Mouse (Mus musculus) spleen, postnatal 10 days (tissue): ENCODE measurements around the gene Ccdc157.
A peak's percentile ranks its signal among the peaks of the same experiment; 100 is the strongest.
"Not testable (repeated sequence)": the region's sequence is repeated elsewhere in the genome, so short reads cannot be mapped to it uniquely, and the experiment has no call there.

ENCODE experiments used
- DNase-seq, 2 experiments: peaks; one replicate each; pipeline ENCODE4 v3.0.0; 2021 to 2022; ENCODE audit warnings: low spot score in 2 of 2

Gene Ccdc157

DNA sequence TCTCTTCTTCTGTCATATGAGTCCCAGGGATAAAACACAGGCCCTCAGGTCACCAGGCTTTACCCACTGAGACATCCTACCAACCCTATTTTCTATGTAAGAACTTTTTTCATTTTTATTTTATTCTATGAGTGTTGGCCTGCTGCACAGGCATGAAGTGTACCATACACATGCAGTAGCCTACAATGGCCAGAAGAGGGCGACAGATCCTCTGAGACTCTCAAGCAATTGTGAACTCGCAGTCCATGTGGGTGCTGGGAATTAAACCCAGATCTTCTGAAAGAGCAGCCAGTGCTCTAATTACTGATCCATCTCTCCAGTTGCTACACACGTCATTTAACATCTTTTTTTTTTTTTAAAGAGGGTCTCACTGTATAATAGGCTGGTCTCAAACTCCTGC is 26.6 kb downstream of the Ccdc157 start:
- DNase-seq = peak in 1 of 2 experiments; percentile 52

DNA sequence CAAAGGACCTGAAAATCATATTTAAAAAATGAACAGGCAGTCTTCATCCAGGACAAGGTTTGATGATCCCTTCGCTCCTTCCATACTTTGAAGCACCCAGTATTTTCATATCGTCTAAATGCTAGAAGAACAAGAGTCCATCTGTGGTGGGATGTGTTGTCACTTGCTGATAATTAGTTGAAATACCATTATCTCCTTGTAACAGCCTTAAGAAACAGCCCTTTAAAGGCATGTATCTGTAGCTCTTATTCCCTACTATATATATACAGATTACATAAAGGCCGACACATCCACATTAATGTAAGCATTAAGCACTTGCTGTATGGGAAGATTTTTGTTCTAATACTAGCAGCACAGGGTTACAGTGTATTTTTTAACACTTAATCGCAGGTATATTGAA is 31.6 kb downstream of the Ccdc157 start:
- DNase-seq = not testable (repeated sequence)

DNA sequence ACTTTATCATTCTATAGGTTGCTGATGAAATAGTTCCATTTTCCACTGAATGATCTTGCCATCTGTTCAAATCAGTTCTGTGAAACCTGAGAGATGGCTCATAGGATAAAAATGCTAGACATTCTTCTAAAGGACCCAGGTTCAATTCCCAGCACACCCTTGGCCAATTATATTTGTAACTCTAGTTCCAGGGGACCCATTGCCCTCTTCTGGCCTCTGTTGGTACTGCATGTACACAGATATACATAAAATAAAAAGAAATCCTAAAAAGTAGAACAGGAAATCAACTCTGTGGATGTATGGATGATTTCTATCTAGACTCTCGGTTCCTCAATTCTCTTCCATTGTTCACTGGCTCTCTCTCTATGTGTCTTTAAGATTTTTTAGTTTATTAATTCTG is 33.0 kb downstream of the Ccdc157 start:
- no peak for DNase-seq

DNA sequence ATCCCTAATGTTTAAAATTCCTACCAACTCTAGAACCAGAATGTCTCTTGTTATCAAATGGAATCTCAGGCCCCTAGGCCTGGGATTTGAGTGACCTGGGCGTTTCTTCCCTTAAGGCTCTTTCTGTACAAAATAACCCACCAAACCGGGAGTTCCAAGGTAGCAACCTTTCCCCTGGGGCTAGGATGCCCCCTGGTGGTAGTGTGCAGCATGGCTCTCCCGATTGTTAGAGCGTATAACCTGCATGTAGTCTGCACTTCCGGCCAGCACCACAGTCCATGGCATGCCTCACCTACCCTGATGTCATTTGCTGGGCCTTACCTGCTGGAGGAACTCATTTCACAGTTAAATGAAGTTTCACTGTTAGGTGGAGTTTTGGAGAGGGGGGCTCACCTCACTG is 36.2 kb downstream of the Ccdc157 start:
- DNase-seq = peak; percentile 49 to 74

DNA sequence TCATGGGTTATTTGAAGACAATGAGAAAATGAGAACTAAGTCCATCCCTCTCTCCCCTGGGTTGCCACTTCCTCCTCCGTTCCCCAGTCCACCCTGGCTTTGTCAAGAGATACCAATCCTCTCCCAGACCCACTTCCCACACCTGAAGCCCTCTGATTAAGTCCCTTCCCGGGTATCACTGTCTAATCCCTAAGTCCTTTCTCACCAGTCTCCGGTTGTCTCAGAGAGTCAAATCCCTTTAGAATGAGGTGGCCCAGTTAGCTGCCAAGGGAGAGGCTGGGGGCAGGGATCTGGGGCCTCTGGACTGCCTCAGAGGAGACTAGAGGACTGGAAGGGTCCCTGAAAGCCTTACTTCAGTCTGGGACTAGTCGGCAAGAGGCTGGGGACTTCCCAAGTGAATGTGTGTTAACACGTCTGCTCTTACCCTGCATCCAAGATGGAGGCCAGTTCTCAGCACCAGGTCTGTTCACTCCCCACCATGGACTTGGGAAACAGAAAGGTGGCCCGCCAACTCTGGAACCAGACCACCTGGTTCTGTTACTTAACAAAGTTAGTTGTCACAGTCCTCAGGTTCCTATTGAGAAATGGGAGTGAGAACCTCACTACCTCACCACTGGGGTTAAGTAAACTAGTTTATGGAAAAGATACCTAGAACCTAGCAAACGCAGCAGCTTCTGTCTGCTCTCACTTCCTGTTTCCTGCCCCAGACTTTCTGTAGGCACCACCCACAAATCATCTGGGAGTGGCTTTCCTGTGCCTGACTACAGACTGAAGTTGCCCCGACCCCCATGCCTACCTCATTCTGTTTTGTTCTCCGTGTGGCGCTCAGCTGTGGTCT is 37.1 kb downstream of the Ccdc157 start, which contains the start of gene Sec14l2:
Gene Sec14l2, minus strand, starts transcription at position 674 of the 838 bp plus-strand sequence.
- peak in 1 of 2 experiments; percentile 40 for DNase-seq

DNA sequence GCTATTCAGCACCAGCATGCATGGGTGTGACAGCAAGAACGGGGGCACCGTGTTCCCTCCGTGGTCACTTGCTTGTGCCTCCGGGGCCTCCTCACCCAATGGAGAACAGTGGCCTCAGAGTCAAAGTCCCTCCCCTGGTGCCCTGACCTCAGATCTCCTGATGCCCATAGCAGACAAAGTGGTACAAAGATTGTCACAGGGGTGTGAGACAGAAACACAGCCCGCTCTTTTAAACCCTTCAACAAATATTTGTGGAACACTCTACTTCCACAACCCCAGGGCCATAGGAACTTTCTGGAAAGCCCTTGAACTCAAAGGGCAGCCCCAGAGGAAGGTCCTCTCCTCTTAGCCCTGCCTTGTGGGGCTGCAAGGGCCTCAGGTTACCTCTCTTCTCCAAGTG is 37.9 kb downstream of the Ccdc157 start:
- no peak for DNase-seq

DNA sequence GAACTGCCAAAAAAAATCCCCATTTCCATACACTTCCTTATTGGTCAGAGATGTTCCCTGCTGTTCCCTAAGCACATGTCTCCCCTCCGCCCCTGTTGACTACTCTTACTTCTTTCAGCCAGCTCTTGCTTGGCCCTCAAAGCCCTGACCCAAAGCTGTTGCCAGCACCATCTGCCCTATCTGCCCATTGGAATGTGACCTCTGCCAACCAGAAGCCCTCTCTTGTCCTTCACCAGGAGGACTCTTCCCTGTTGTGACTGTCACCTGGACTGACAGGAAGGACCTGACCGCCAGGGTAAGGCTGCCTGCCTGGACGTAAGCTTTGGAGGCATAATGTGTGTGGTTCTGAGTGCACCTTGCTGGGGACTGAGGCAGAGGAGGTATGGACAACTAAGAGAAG is 38.4 kb downstream of the Ccdc157 start:
- no peak for DNase-seq

DNA sequence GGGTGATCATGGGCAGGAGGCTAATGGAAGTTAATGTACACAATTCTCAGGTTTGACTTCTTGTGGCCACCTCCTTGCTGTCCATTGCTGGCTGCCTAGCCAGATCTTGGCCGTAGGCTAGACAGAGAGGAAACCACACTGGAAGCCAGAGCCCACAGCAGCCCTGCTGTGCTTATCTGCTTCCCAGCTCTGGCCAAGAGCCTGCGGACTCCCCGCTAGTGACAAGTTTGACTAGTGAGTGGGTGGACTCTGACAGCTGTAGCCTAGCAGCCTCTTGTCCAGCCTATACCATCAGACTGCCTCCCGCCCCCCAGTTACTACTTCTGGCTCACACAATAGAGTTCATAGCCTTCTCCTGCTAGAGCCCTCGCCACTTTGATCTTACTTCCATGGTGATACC is 40.5 kb downstream of the Ccdc157 start:
- no peak for DNase-seq

DNA sequence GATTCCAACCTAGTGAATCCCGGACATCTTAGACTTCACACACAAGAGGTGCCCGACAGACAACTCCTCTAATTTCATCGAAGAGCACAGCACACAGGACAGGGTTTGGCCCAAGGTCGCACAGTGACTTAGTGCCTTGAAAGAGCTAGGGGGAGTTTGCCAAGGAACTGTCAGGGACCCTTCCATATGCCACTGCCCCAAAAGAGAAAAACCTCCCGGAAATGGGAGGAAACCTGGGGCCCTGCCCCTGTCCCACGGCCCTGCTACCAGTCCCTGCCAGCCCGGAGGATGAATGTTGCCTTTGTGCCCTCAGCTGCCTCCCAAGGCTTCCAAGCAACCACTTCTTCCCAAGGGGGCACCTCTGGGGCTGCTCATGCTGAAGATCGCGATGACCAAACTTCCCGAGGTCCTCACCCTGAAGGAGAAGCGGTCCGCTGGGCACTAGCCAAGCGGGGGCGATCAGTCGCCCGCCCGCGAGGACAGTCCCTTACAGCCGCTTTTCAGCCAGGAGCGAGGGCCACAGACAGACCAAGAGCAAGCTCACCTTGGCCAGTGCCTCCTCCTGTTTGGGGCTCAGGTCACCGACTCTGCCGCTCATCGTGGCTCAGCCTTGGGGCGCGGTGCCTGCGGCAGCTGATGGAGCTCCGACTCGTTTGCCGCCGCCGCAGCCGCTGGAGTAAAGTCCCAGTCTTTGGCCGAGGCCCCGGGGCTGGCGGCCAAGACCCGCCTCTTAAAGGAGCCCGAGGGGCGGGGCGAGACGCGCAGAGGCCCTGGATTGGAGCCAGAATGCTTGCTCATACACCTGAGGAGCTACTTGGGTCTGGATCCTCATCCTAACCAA is 41.8 kb downstream of the Ccdc157 start:
- peak; percentile 76 to 80 for DNase-seq

DNA sequence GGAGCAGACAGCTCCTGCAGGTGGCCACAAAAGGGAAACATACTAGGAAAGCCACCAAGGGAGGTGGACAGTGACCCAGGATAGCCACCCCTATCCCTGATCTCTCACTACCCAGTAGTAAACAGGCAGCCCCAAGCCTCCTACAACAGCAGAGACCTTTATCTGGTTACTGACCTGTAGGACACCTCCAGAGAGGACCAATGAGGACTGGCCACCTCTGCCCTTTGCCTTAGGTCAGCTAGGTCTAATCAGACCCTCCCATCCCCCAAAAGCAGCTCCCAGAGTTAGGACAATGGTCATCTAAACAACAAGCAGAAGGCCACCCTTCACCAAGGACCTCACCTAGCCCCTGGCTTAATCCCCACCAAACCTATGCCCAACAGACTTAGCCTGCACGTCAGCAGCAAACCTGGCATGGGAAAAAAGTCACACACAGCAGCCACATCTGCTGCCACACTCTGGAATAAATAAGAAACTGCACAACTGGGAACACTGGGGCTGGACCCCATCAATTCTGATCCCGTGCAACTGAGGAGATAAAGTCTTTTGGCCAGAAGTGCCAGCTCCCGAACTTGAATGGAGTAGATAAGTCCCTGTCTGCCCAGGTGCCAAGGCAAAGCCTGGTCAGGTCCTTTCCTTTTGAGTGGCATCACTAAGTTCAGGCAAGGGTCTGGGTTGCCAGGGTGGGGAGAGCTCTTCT is 42.6 kb downstream of the Ccdc157 start:
- peak; percentile 36 to 49 for DNase-seq

DNA sequence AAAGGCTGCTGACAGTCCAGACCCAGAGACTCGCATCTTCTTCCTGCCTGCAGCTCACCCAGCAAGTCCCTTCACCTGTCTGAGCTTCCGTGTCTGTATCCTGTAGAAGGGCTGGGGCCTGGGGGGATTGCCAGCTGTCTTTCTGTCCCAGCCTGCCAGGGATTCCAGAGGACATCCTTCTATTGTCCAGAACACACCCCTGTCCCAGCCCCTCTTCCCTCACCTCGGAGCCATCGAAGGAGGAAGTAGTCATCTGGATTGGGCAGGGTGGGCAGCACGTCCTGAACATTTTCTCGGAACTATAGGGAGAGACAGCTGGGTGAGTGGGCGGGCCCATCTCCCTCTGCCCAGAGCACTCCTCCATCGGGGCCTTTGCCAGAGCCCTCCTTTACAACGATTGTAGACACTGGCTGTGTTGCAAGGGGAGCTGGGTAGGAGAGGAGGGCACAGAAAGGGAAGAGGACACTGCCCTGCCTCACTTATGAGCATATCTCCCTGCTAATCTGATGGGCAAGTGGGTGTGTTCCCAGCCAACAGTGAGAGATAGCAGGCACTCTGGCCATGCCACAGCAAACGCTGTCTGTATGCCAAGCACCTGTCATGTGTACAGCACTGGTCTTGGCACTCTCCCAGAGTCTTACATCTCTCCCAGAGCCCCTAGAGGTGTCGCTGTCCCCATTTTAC is 43.5 kb downstream of the Ccdc157 start:
- DNase-seq = peak; percentile 35 to 37

DNA sequence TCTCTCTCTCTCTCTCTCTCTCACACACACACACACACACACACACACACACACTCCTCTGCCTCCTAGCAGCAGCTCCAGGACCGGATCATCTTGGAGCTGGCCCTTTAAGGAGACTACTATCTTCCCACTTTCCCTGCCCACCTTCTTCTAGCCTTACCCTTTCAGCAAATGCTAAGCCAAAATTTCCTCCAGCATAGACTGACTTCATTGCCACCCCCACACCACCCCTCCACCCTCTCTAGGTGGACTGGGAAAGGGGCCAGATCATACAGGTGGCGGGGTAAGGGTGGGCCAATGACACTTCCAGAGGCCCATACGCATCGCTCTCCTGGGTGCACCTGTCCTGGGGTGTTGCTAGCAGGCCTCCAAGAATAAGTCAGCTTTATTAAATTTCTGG is 44.7 kb downstream of the Ccdc157 start:
- no peak for DNase-seq

DNA sequence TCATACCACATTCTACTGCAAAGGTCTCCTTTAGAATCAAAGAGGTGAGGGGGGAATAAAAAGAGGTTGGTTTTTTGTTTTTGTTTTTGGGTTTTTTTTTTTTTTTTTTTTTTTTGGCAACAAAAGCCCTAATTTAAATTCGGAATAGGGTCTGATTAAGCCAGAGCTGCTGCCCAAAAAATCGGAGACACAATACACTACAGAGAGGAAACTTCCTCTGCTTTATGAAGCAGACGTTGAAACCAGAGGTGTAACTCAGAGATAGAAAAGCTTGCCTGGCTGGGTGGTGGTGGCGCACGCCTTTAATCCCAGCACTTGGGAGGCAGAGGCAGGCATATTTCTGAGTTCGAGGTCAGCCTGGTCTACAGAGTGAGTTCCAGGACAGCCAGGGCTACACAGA is 45.6 kb downstream of the Ccdc157 start:
- not testable (repeated sequence) for DNase-seq

DNA sequence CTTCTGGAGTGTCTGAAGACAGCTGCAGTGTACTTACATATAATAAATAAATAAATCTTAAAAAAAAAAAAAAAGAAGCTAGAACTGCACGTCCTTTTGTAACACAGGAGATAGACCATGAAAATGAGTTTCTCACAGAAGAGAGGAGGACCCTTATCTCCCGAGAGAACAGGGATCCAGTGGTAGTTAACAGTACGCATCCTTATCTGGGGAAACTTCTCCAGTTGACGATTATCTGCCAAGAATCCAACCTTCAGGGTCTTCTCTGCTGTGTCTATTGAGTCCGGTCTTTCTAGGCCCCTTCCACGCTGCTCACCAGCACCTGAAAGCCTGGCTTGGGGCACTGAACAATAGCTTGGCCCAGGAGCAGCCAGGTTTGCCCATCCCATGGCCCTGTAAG is 46.1 kb downstream of the Ccdc157 start:
- no peak for DNase-seq

DNA sequence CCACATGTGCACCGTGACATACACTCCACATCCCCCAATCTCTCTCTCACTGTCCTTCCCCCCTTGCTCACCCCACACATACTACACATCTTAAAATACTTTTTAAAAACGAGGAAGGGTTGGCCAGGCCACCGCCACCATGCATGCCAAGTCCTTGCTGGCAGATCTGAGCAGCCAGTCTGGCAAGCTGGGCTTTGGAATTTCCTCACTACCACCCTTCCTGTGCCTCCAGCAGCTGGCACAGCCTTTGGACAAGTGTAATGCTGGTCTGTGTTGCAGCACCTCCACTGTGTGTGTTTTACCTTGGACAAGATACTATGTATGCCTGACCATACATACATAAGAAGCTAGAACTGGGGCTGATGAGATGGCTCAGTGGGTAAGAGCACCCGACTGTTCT is 46.6 kb downstream of the Ccdc157 start:
- DNase-seq = no peak

DNA sequence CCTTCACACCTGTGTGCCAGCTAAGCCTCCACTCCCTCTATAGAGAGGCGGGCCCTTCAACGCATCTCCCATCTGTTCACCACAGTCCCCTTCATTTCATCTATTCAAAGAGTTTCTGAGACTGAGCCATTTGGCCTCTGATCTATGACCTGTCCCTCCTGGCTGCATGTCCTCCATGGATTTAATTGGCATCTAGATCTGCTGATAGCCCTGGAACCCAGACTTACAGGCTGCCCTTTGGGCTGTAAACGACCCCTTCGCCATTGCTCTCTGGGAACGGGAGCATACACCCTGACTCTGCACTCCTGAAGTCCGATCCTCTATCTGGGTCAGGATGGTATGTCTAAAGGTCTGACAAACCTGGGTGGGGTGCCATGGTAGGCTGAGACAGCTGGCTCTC is 47.2 kb downstream of the Ccdc157 start:
- no peak for DNase-seq

DNA sequence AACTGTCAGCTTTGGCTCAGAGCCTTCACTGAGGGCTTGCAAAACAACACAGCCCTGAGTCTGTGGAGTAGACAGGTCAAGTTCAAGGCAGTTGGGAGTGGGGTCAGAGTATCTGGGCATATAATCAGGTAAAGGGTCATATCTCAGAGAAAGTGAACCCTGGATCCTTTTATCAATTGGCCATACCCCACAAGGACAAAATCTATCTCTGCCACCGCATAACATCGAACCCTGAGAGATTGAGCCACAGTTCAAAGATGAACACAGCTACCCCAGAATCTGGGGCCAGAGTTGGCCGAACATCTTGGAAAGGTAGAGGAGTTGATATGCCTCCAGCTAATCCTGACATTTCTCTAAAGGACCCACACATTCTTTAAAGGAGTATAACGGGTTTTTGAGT is 48.1 kb downstream of the Ccdc157 start:
- DNase-seq = no peak

DNA sequence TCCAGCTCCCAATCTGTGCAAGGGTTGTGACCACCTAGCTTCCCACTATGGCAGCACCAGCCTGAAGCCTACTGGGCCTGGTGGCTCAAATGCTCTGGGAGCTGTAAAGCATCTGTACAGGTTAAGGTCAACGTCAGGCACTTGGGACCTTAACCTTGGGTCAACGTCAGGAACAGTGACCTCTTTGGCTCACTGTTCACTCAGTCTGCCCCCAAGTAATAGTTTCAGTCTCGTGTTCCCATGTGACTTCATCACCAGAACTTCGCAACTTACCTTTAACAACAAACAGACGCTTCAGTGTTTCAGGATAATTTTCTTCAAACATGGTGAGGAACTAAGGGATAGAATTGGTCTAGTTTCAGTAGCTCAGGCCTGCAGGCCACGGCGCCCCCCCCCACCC is 51.4 kb downstream of the Ccdc157 start:
- DNase-seq = no peak

DNA sequence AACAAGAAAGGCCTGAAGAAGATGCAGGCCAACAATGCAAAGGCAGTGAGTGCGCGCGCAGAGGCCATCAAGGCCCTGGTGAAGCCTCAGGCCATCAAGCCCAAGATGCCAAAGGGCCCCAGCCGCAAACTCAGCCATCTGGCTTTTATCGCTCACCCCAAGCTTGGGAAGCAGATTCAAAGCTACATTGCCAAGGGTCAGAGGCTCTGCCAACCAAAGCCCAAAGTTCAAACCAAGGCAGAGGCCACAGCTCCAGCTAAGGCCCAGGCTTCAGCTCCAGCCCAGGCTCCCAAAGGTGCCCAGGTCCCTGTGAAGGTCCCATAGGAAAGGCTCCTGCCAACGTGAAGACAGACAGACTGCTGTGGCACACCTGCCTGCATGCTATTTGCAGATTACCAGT is 52.2 kb downstream of the Ccdc157 start:
- DNase-seq = not testable (repeated sequence)

DNA sequence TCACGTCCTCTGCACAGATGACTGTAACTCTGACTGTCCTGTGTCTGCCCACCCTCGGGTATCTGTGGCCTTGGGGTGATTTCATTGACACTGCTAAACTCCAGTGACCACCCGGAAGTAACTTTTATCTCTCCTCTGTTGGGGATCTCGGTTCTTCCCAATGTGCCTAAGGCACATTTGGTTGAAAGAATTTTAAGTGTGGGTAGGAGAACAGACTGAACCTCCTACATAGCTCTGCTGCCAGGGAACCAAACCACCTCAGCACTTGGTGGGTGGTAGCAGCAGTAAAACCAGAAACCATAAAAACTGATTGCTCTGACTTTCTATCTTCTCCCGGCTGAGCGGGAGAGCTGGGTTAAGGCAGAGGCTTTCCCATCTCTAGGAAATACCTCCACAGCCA is 54.6 kb downstream of the Ccdc157 start:
- no peak for DNase-seq

DNA sequence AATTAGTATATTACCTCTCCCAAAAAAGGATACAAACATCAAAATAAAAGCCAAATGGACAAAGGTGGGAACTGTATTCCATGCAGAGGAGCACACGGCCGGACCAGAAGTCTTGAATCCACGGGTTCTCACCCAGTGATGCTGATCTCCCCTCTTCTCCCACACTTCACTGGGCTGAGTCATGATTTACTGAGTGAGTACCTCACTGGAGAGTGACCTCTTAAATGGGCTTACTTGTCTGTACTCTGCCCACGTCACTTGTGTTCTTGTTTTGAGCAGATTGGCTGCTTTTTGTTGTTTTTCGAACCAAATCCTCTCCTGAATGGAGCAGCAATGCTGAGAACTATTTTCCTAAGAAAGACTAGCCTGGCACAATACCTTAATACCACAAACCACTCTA is 55.1 kb downstream of the Ccdc157 start:
- DNase-seq = no peak

DNA sequence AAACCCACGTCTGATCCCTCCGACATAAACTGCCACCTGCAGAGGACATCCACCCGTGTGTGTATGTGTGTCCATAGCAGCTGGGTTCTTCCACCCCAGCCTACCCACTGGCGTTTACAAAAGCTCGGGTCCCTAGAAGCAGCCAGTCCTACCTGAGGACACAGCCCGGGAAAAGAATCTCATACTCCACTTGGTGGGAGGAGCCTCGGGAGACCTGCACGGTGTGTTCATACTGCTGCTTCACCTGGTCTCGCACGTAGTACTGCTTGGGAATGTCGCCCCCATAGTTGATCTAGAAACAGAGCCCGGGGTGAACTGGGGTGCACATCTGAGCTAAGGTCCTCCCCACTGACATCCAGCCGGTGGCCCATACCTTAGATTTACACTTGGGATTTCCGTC is 56.6 kb downstream of the Ccdc157 start:
- no peak for DNase-seq
